Mouse (Mus musculus): ENCODE results near the gene Gm20696. TPM values are rescaled to one million over a fixed set of nuclear protein-coding genes. Genes with fewer than 3 reads are reported as not detected.

Gene Gm20696
- polyA plus RNA-seq, 1 experiment, result 3.0 TPM

DNA sequence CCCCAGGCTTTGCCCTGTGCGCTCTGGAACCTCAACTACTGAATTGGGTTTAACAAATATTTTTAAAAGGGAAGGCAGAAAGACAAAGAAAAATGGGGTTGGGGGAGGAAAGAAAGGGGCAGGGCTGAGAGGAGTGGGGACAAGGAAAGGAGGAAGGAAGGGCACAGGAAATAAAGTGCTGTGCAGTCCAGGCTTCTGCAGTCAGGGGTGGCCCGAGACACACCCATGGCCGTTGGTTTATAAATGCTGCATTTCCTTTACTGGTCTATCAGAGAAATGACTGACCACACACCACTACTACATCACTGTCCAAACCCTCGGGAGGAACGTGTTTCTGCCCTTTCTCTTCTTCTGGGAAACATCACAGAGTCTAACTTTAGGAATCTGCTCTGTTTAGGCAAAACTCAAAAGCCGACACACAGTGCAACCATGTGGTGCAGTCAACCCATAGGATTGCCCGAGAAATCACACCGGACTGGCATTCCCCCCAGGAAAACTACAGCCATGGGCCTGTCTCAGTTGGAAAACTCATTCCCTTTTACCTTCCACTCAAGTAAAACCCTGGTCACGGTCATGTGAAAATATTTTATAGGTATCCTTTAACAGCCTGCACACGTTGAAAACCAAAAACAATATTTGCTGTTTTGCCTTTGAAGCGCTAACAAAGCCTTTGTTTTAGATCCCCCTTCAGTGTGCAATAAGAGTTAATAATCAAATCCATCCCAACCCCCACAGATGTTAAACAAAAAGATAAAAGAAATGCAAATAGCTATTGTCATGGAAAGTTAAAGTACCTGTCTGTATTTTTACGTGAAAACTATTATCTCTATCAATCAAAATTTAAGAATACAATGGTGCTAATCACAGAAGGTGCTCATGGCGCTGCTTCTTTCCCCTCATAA lies 402.2 kb downstream of the Gm20696 start:
- Histone ChIP-seq H3K4me3 (ENCODE audit: insufficient read depth, low read length) (no peak overlapping the region), H3K4me1 (ENCODE audit: control insufficient read depth, insufficient read depth, low read length) (peaks cover 14% of the 10 kb centered on the region), H3K27ac (ENCODE audit: insufficient read depth, low read depth, low read length) (no peak overlapping the region)
- TF ChIP-seq CTCF (IDR thresholded peaks at IDR 0.05; ENCODE audit: low read depth, low read length) (no peak), POLR2A (IDR thresholded peaks at IDR 0.05; ENCODE audit: borderline replicate concordance, low read depth, low read length) (no peak)

- Histone ChIP-seq H3K4me3 (ENCODE audit: insufficient read depth, low read length) (no peak overlapping the region), H3K27ac (ENCODE audit: insufficient read depth, low read depth, low read length) (no peak overlapping the region), H3K4me1 (ENCODE audit: control insufficient read depth, insufficient read depth, low read length) (peaks cover 14% of the 10 kb centered on the region)
- TF ChIP-seq POLR2A (IDR thresholded peaks at IDR 0.05; ENCODE audit: borderline replicate concordance, low read depth, low read length) (no peak), CTCF (IDR thresholded peaks at IDR 0.05; ENCODE audit: low read depth, low read length) (no peak)
Measured at GRCm38 (mm10) chr6:99263886-99264185, 402.8 kb downstream of the Gm20696 start.

DNA sequence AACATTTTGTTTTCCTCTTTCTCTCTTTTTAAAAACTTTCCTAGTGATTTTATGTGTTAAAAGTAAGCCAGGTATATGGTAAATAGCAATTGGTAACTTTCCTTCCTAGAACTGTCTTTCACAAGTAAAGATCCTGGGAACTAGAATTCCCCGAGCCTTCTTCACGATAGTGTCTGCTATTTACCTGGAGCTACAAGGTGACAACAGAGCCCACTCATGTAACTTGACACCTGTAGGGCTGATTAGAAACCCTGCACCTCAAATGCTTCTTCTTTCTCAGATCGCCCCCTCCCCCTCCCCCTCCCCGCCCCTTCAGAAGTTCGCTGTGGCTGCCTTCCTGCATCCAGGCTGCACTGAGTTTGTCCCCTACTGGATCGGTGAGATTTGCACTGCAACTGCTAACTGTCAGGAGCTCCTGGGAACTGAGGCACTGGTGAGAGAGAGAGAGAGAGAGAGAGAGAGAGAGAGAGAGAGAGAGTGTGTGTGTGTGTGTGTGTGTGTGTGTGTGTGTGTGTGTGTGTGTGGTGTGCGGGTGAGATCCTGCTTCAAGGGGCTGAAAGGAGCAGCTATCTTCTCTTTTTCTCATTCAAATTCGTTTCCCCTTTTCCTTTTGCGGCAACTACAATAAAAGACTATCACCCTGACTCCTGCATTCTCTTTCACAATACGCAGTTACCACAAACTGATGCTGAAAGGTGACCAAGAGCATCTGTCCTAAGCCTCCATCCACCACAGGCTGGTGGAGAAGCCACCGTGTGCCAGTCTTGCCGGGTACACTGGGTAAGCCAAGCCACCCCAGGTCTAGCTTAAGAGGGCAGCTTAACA lies 403.3 kb downstream of the Gm20696 start:
- no peak for TF ChIP-seq CTCF (IDR thresholded peaks at IDR 0.05; ENCODE audit: low read depth, low read length)
- TF ChIP-seq POLR2A (IDR thresholded peaks at IDR 0.05; ENCODE audit: borderline replicate concordance, low read depth, low read length), result no peak
- H3K4me3 ChIP-seq (ENCODE audit: insufficient read depth, low read length), result no peak overlapping the region
- H3K4me1 ChIP-seq (ENCODE audit: control insufficient read depth, insufficient read depth, low read length), result peaks cover 14% of the 10 kb centered on the region
- no peak overlapping the region for H3K27ac ChIP-seq (ENCODE audit: insufficient read depth, low read depth, low read length)

DNA sequence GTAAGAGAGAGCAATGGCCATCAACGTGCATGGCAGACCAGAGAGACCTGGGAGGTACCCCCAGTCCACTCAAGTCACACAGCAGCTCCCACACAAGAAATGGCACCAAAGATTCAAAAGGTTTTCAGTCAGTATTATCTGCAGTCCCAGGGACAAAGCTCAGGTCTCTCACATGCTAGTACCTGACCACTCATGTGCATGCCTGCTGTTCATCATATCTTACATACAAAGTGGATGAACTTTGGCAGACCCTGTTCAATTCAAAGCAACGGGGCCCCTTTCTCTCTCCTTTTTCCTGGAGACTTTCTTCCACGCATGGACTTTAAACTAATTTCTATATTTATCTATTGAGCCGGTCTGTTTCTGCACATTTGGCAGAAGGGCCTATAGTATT lies 404.9 kb downstream of the Gm20696 start:
- TF ChIP-seq CTCF (IDR thresholded peaks at IDR 0.05; ENCODE audit: low read depth, low read length), result no peak
- no peak for TF ChIP-seq POLR2A (IDR thresholded peaks at IDR 0.05; ENCODE audit: borderline replicate concordance, low read depth, low read length)
- Histone ChIP-seq H3K4me1 (ENCODE audit: control insufficient read depth, insufficient read depth, low read length) (peaks cover 14% of the 10 kb centered on the region), H3K27ac (ENCODE audit: insufficient read depth, low read depth, low read length) (no peak overlapping the region), H3K4me3 (ENCODE audit: insufficient read depth, low read length) (no peak overlapping the region)

DNA sequence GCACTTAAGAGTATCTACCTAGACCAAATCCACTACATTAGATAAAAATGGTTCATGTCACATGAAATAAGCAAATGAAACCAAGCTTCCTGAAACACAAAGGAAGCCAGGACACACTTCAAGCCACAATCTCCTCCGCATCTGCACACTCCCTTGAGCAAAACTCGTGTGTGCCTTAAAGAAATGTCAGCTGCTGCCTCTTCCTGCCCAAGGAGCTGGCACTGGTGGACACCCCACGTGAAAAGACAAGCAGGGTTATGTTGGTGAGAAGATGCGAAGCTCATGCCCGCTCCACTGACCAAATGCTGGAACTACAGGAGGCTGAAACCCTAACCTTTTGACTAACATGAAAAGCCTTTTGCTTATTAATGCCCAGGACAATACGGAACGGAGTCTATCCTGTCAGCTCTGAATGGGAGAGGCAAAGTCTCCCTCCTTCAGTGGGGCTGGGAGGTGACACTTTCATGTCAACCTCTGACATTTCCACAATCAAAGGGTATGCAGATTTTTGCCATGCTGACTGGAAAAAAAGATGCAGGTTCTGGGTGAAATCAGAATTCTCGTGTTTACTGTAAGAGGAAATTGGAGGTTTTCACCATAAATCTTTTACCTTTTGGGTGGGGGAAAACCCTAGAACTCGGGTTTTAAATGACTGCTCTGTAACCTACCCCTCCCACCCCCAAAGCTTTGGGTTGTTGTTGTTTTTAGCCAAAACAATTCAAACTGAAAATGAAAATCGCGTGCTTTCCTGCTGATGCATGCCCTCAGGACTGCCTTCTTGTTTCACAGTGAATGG lies 405.5 kb downstream of the Gm20696 start:
- no peak for TF ChIP-seq CTCF (IDR thresholded peaks at IDR 0.05; ENCODE audit: low read depth, low read length)
- TF ChIP-seq POLR2A (IDR thresholded peaks at IDR 0.05; ENCODE audit: borderline replicate concordance, low read depth, low read length), result no peak
- Histone ChIP-seq H3K27ac (ENCODE audit: insufficient read depth, low read depth, low read length) (no peak overlapping the region), H3K4me3 (ENCODE audit: insufficient read depth, low read length) (no peak overlapping the region), H3K4me1 (ENCODE audit: control insufficient read depth, insufficient read depth, low read length) (peaks cover 14% of the 10 kb centered on the region)

GRCm38 (mm10) chr6:99258346-99258745 lies 408.3 kb downstream of the Gm20696 start:
- Histone ChIP-seq H3K4me3 (ENCODE audit: insufficient read depth, low read length) (no peak overlapping the region), H3K4me1 (ENCODE audit: control insufficient read depth, insufficient read depth, low read length) (0 out of 2 replicates have a peak, but pooled peaks cover 3% of the 10 kb centered on the region), H3K27ac (ENCODE audit: insufficient read depth, low read depth, low read length) (no peak overlapping the region)
- no peak for TF ChIP-seq CTCF (IDR thresholded peaks at IDR 0.05; ENCODE audit: low read depth, low read length)
- no peak for TF ChIP-seq POLR2A (IDR thresholded peaks at IDR 0.05; ENCODE audit: borderline replicate concordance, low read depth, low read length)

DNA sequence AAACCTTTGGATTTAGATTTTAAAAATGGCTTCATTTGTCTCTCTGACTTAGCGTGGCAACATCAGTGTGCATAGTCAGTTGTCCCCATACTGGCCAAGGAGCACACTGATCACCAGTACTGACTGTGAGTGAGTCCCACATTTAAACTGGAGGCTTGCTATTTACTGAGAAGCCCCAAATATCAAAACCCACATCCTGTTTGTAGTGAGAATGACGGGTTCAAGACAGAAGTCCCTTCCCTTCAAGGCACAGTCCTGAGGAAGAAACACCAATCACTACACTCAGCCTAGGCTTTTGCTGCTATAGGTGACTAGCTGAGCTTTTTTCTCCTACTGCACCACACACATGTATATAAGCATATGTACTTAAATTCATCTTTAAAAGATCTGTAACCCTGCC lies 408.9 kb downstream of the Gm20696 start:
- Histone ChIP-seq H3K27ac (ENCODE audit: insufficient read depth, low read depth, low read length) (no peak overlapping the region), H3K4me3 (ENCODE audit: insufficient read depth, low read length) (no peak overlapping the region), H3K4me1 (ENCODE audit: control insufficient read depth, insufficient read depth, low read length) (peaks cover 5% of the 10 kb centered on the region)
- no peak for TF ChIP-seq CTCF (IDR thresholded peaks at IDR 0.05; ENCODE audit: low read depth, low read length)
- TF ChIP-seq POLR2A (IDR thresholded peaks at IDR 0.05; ENCODE audit: borderline replicate concordance, low read depth, low read length), result no peak

DNA sequence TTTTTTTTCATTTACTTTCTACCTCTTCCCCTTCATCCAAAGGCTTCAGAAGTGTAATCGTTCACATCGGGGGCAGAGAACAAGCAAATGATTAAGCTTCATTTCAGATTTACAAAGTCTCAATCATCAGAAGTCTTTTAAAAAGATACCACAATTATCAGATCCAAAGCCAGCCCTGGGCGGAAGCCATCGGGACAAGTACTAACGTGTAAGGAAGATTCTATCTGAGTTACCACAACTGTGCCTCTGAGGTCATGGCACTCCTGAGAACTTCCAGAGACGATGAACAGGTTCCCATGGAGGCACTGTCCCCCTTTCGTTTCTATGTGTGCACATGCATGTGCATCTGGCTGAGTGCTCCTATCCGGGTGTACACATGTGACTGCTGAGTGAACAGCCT lies 413.3 kb downstream of the Gm20696 start:
- Histone ChIP-seq H3K4me3 (ENCODE audit: insufficient read depth, low read length) (no peak overlapping the region), H3K4me1 (ENCODE audit: control insufficient read depth, insufficient read depth, low read length) (peaks cover 7% of the 10 kb centered on the region), H3K27ac (ENCODE audit: insufficient read depth, low read depth, low read length) (no peak overlapping the region)
- TF ChIP-seq POLR2A (IDR thresholded peaks at IDR 0.05; ENCODE audit: borderline replicate concordance, low read depth, low read length) (no peak), CTCF (IDR thresholded peaks at IDR 0.05; ENCODE audit: low read depth, low read length) (no peak)

- Histone ChIP-seq H3K4me1 (ENCODE audit: control insufficient read depth, insufficient read depth, low read length) (peaks cover 7% of the 10 kb centered on the region), H3K4me3 (ENCODE audit: insufficient read depth, low read length) (no peak overlapping the region), H3K27ac (ENCODE audit: insufficient read depth, low read depth, low read length) (no peak overlapping the region)
- no peak for TF ChIP-seq POLR2A (IDR thresholded peaks at IDR 0.05; ENCODE audit: borderline replicate concordance, low read depth, low read length)
- TF ChIP-seq CTCF (IDR thresholded peaks at IDR 0.05; ENCODE audit: low read depth, low read length), result no peak
Measured at GRCm38 (mm10) chr6:99252816-99253215, 413.8 kb downstream of the Gm20696 start.

All from bone marrow macrophage, adult 2 months (primary cell).